Mouse (Mus musculus) bone marrow macrophage, adult 2 months (primary cell): ENCODE results near the gene Sv2b.

Experiments used
- CTCF ChIP-seq: IDR thresholded peaks from 2 replicates; pipeline ENCODE4 v1.5.1; 2012; ENCODE audit warnings: low read depth, mild to moderate bottlenecking, low read length, moderate library complexity
- POLR2A ChIP-seq: IDR thresholded peaks from 2 replicates; pipeline ENCODE4 v1.6.1; 2012; ENCODE audit warnings: mild to moderate bottlenecking, low read depth, low read length, borderline replicate concordance

DNA sequence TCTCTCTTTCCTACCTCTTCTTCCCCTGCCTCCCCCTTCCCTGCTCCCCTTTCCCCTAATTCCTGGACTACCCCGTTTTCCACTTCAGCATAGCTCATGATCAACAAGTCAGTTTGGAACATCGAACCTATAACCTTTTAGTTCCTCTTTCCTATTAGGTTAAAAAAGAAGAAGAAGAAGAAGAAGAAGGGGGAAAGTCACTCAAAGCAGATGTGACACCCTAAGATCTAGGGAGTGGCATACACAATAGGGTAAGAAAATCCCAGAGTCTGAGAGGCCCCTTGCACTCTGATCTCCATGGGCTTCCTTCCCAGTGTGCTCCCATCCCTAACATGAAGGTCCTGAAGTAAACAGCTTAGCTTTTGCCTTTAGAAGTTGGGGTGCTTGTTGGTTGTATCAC, 166.3 kb downstream of the Sv2b start:
- no peak for TF ChIP-seq CTCF
- no peak for TF ChIP-seq POLR2A
